Mouse (Mus musculus): Measurements from ENCODE around the gene Nxph1. TPM values are rescaled to one million over a fixed set of nuclear protein-coding genes. Genes with fewer than 3 reads are reported as not detected.
A peak's percentile ranks its signal among the peaks of the same experiment; 100 is the strongest.

The Nxph1 gene
- polyA plus RNA-seq, 2 experiments: not detected

GRCm38 (mm10) chr6:8948471-8949411 lies 510 bp downstream of the Nxph1 start:
- no peak overlapping the region for H3K27ac ChIP-seq
- peak in 1 of 3 experiments; percentile 10 for DNase-seq (ENCODE audit: low read depth in 3 of 3, low spot score in 3 of 3)
- TF ChIP-seq CTCF (IDR thresholded peaks at IDR 0.05; ENCODE audit: low read depth) (no peak), EP300 (IDR thresholded peaks at IDR 0.05; ENCODE audit: low read depth) (no peak)
- H3K4me3 ChIP-seq (ENCODE audit: insufficient read depth in 1 of 2, low read depth in 2 of 2, low read length in 2 of 2): no peak overlapping the region
- under 1% methylated on average over 68 of the region's 68 CpGs for WGBS (ENCODE audit: insufficient replicate concordance)
- H3K9ac ChIP-seq (replicated peaks): no peak overlapping the region
- no peaks in the 10 kb centered on the region for H3K36me3 ChIP-seq (replicated peaks; ENCODE audit: control insufficient read depth, insufficient read depth, low read depth)
- no peak for ATAC-seq (ENCODE audit: insufficient read depth)
- H3K4me2 ChIP-seq (ENCODE audit: low read depth): no peak overlapping the region
- no peaks in the 10 kb centered on the region for H3K4me1 ChIP-seq (replicated peaks; ENCODE audit: control insufficient read depth in 2 of 2, insufficient read depth in 2 of 2, low read length in 1 of 2)
- no peaks in the 10 kb centered on the region for H3K9me3 ChIP-seq (ENCODE audit: control insufficient read depth, low read length)
- peaks cover 59% of the 10 kb centered on the region for H3K27me3 ChIP-seq (ENCODE audit: control insufficient read depth, insufficient read depth, low read length)

- no peaks in the 10 kb centered on the region for H3K9me3 ChIP-seq (ENCODE audit: control insufficient read depth, low read length)
- ATAC-seq (ENCODE audit: insufficient read depth) (no peak), DNase-seq (ENCODE audit: low read depth in 3 of 3, low spot score in 3 of 3) (no peak)
- no peak overlapping the region for H3K9ac ChIP-seq (replicated peaks)
- TF ChIP-seq CTCF (IDR thresholded peaks at IDR 0.05; ENCODE audit: low read depth): no peak
- peaks cover 65% of the 10 kb centered on the region for H3K27me3 ChIP-seq (ENCODE audit: control insufficient read depth, insufficient read depth, low read length)
- H3K36me3 ChIP-seq (replicated peaks; ENCODE audit: control insufficient read depth, insufficient read depth, low read depth): no peaks in the 10 kb centered on the region
- WGBS (ENCODE audit: insufficient replicate concordance): 2% methylated on average over 31 of the region's 31 CpGs
- no peaks in the 10 kb centered on the region for H3K4me1 ChIP-seq (replicated peaks; ENCODE audit: control insufficient read depth in 2 of 2, insufficient read depth in 2 of 2, low read length in 1 of 2)
- no peak overlapping the region for H3K4me3 ChIP-seq (ENCODE audit: insufficient read depth in 1 of 2, low read depth in 2 of 2, low read length in 2 of 2)
- no peak overlapping the region for H3K27ac ChIP-seq
- no peak overlapping the region for H3K4me2 ChIP-seq (ENCODE audit: low read depth)
Measured at GRCm38 (mm10) chr6:8949665-8950201, 1.5 kb downstream of the Nxph1 start.

GRCm38 (mm10) chr6:8950611-8951325 lies 2.5 kb downstream of the Nxph1 start:
- 1% methylated on average over 26 of the region's 26 CpGs for WGBS (ENCODE audit: insufficient replicate concordance)
- Histone ChIP-seq H3K4me2 (ENCODE audit: low read depth) (peak overlapping the region; percentile 32), H3K36me3 (replicated peaks; ENCODE audit: control insufficient read depth, insufficient read depth, low read depth) (no peaks in the 10 kb centered on the region), H3K9ac (replicated peaks) (no peak overlapping the region), H3K4me1 (replicated peaks; ENCODE audit: control insufficient read depth in 2 of 2, insufficient read depth in 2 of 2, low read length in 1 of 2) (no peaks in the 10 kb centered on the region), H3K4me3 (ENCODE audit: insufficient read depth in 1 of 2, low read depth in 2 of 2, low read length in 2 of 2) (no peak overlapping the region; a peak in 1 of 4 replicates), H3K27me3 (ENCODE audit: control insufficient read depth, insufficient read depth, low read length) (peaks cover 72% of the 10 kb centered on the region), H3K27ac (no peak overlapping the region), H3K9me3 (ENCODE audit: control insufficient read depth, low read length) (no peaks in the 10 kb centered on the region)
- no peak for ATAC-seq (ENCODE audit: insufficient read depth)
- no peak for TF ChIP-seq CTCF (IDR thresholded peaks at IDR 0.05; ENCODE audit: low read depth)
- TF ChIP-seq EP300 (IDR thresholded peaks at IDR 0.05; ENCODE audit: low read depth): no peak
- DNase-seq (ENCODE audit: low read depth in 3 of 3, low spot score in 3 of 3): no peak

- ATAC-seq (ENCODE audit: insufficient read depth): no peak
- no peak overlapping the region; a peak in 1 of 4 replicates for H3K4me3 ChIP-seq (ENCODE audit: insufficient read depth in 1 of 2, low read depth in 2 of 2, low read length in 2 of 2)
- DNase-seq (ENCODE audit: low read depth in 3 of 3, low spot score in 3 of 3): no peak
- H3K27me3 ChIP-seq (ENCODE audit: control insufficient read depth, insufficient read depth, low read length): peaks cover 77% of the 10 kb centered on the region
- no peak overlapping the region for H3K9ac ChIP-seq (replicated peaks)
- peak overlapping the region; percentile 32 for H3K4me2 ChIP-seq (ENCODE audit: low read depth)
- WGBS (ENCODE audit: insufficient replicate concordance): under 1% methylated on average over 24 of the region's 24 CpGs
- H3K9me3 ChIP-seq (ENCODE audit: control insufficient read depth, low read length): no peaks in the 10 kb centered on the region
- no peak overlapping the region for H3K27ac ChIP-seq
- TF ChIP-seq EP300 (IDR thresholded peaks at IDR 0.05; ENCODE audit: low read depth): no peak
- peak; percentile 76 for TF ChIP-seq CTCF (IDR thresholded peaks at IDR 0.05; ENCODE audit: low read depth)
- H3K36me3 ChIP-seq (replicated peaks; ENCODE audit: control insufficient read depth, insufficient read depth, low read depth): no peaks in the 10 kb centered on the region
- no peaks in the 10 kb centered on the region for H3K4me1 ChIP-seq (replicated peaks; ENCODE audit: control insufficient read depth in 2 of 2, insufficient read depth in 2 of 2, low read length in 1 of 2)
Measured at GRCm38 (mm10) chr6:8951326-8951695, 3.1 kb downstream of the Nxph1 start.
